9 mouse cellular contexts compared by ENCODE assay signal in genomic region chr9:106386181-106386864, GRCm38 (mm10). TPM values are rescaled to one million over a fixed set of nuclear protein-coding genes. Genes with fewer than 3 reads are reported as not detected.
DNase-seq lines count a peak whose midpoint lies in the region; ATAC-seq and TF ChIP-seq lines count a peak whose summit lies in the region.
"Had no signal": no experiment of that assay in that cellular context is flagged by ENCODE, and none has a peak within 500 bp of the region (broad histone marks: within the 10 kb centered on the region; RNA-seq: fewer than 3 reads in every experiment).

No protein-coding gene starts in this region.

- H3K27me3 ChIP-seq in heart, postnatal 0 days (ENCODE audit: control insufficient read depth, insufficient read depth, low read length) = no peaks in the 10 kb centered on the region
- H3K27me3 ChIP-seq: kidney, embryonic 15.5 days had no signal

- H3K9ac ChIP-seq in heart, postnatal 0 days (replicated peaks; ENCODE audit: low read depth, low read length) = no peak overlapping the region
- H3K9ac ChIP-seq: kidney, embryonic 15.5 days had no signal

- DNase-seq in gastrocnemius, adult 2 months = peak; percentile 88
- DNase-seq in gastrocnemius, postnatal 14 days = no peak
- DNase-seq in spleen, postnatal 36 days (ENCODE audit: low spot score in 2 of 2) = peak; percentile 44 to 46
- DNase-seq in spleen, postnatal 4 days (ENCODE audit: low spot score in 2 of 2) = no peak
- DNase-seq in heart, postnatal 0 days (ENCODE audit: low spot score) = no peak
- no peak for DNase-seq in cerebellum, adult 18-20 months
- DNase-seq in thymus, postnatal 14 days = no peak

- TF ChIP-seq CTCF in gastrocnemius, adult 2 months (IDR thresholded peaks at IDR 0.05) = no peak
- no peak for TF ChIP-seq CTCF in heart, postnatal 0 days (IDR thresholded peaks at IDR 0.05; ENCODE audit: low read depth)

- intact Hi-C loops in gastrocnemius, adult 2 months (cut with DNase I) = loop anchor here (2.0 kb wide), 1 partner anchor 14 kb away; no protein-coding TSS in a partner anchor
- intact Hi-C loops in gastrocnemius, postnatal 14 days (cut with DNase I; ENCODE audit: low total_unique reads) = no loop called here

- peaks cover 14% of the 10 kb centered on the region for H3K4me1 ChIP-seq in heart, postnatal 0 days (ENCODE audit: control insufficient read depth, insufficient read depth)

- no peaks in the 10 kb centered on the region for H3K36me3 ChIP-seq in heart, postnatal 0 days (replicated peaks; ENCODE audit: control insufficient read depth, insufficient read depth, low read length)
- H3K36me3 ChIP-seq: kidney, embryonic 15.5 days had no signal

- TF ChIP-seq EP300 in heart, postnatal 0 days (IDR thresholded peaks at IDR 0.05; ENCODE audit: low read depth) = no peak

- peak overlapping the region; percentile 79 for H3K27ac ChIP-seq in gastrocnemius, adult 2 months
- H3K27ac ChIP-seq in heart, postnatal 0 days (ENCODE audit: low read depth) = no peak overlapping the region
- H3K27ac ChIP-seq: kidney, embryonic 15.5 days had no signal

- ATAC-seq in heart, postnatal 0 days (ENCODE audit: insufficient read depth, low read depth) = 0 out of 2 replicates have a peak, but pooled peaks have one; percentile 8
- no peak for ATAC-seq in megakaryocyte-erythroid progenitor cell, adult 5-6 weeks (replicated peaks; ENCODE audit: low FRiP score, low TSS enrichment, poor library complexity, severe bottlenecking)

- no peak overlapping the region for H3K4me2 ChIP-seq in heart, postnatal 0 days (ENCODE audit: low read depth, low read length)
- H3K4me2 ChIP-seq: kidney, embryonic 15.5 days had no signal

- WGBS in heart, postnatal 0 days = 65% methylated on average over 12 of the region's 12 CpGs

- no peak overlapping the region for H3K4me3 ChIP-seq in gastrocnemius, adult 2 months
- no peak overlapping the region for H3K4me3 ChIP-seq in heart, postnatal 0 days (ENCODE audit: low read depth, low read length)
- H3K4me3 ChIP-seq: kidney, embryonic 15.5 days had no signal

- H3K9me3 ChIP-seq in heart, postnatal 0 days (replicated peaks; ENCODE audit: control insufficient read depth, low read length) = 0 out of 2 replicates have a peak, but pooled peaks cover 7% of the 10 kb centered on the region
- H3K9me3 ChIP-seq: kidney, embryonic 15.5 days had no signal

RNA-seq across cellular contexts. Expression of gene Dusp7, which starts 17.9 kb away (rescaled TPM):
- total RNA-seq in gastrocnemius, adult 2 months (2021) = 10 to 100 TPM; 26.6 to 34.6 TPM
- 10 to 100 TPM; 13.9 to 17.6 TPM for total RNA-seq in gastrocnemius, postnatal 14 days (2021)
- 46.9 and 47.7 TPM in 2 replicates for total RNA-seq in heart, postnatal 0 days (2014; rRNA removed; ENCODE audit: low replicate concordance)
- polyA plus RNA-seq in heart, postnatal 0 days (2015; fragmentation: Nextera tagmentation; extraction: Ambion mirVana) = 9.1 and 10.3 TPM in 2 replicates
- 19.0 and 22.9 TPM in 2 replicates for total RNA-seq in megakaryocyte-erythroid progenitor cell, adult 5-6 weeks (2014; fragmentation: Nextera tagmentation)
- total RNA-seq in megakaryocyte-erythroid progenitor cell, adult 5-6 weeks (2017) = 3.2 and 7.2 TPM in 2 replicates

RNA-seq across cellular contexts. Expression of gene Rpl29, which starts 42.9 kb away (rescaled TPM):
- 100 to 1,000 TPM; 253 to 301 TPM for total RNA-seq in gastrocnemius, adult 2 months (2021)
- total RNA-seq in gastrocnemius, postnatal 14 days (2021) = 100 to 1,000 TPM; 350 to 424 TPM
- 783 and 913 TPM in 2 replicates for total RNA-seq in heart, postnatal 0 days (2014; rRNA removed; ENCODE audit: low replicate concordance)
- polyA plus RNA-seq in heart, postnatal 0 days (2015; fragmentation: Nextera tagmentation; extraction: Ambion mirVana) = 504 and 531 TPM in 2 replicates
- total RNA-seq in megakaryocyte-erythroid progenitor cell, adult 5-6 weeks (2014; fragmentation: Nextera tagmentation) = 3,119 and 3,478 TPM in 2 replicates
- 1,796 and 2,125 TPM in 2 replicates for total RNA-seq in megakaryocyte-erythroid progenitor cell, adult 5-6 weeks (2017)

RNA-seq across cellular contexts. Expression of gene Acy1, which starts 51.8 kb away (rescaled TPM):
- total RNA-seq in gastrocnemius, adult 2 months (2021) = 10 to 100 TPM in 1 of 2 experiments, 1 to 10 TPM in 1; 8.2 to 14.9 TPM
- total RNA-seq in gastrocnemius, postnatal 14 days (2021) = 10 to 100 TPM in 1 of 2 experiments, 1 to 10 TPM in 1; 8.4 to 10.9 TPM
- total RNA-seq in heart, postnatal 0 days (2014; rRNA removed; ENCODE audit: low replicate concordance) = 38.5 and 45.3 TPM in 2 replicates
- 19.0 and 20.1 TPM in 2 replicates for polyA plus RNA-seq in heart, postnatal 0 days (2015; fragmentation: Nextera tagmentation; extraction: Ambion mirVana)
- total RNA-seq in megakaryocyte-erythroid progenitor cell, adult 5-6 weeks (2014; fragmentation: Nextera tagmentation) = 17.3 and 22.0 TPM in 2 replicates
- total RNA-seq in megakaryocyte-erythroid progenitor cell, adult 5-6 weeks (2017) = 20.9 and 22.4 TPM in 2 replicates

Comparison
In these comparisons a context has a peak if more than half of its experiments do, and no peak if none do; other contexts are left out.
1. DNase-seq: peak in gastrocnemius, adult 2 months (single experiment) and spleen, postnatal 36 days (2 of 2); none in gastrocnemius, postnatal 14 days (single experiment), spleen, postnatal 4 days (0 of 2), heart, postnatal 0 days (single experiment), cerebellum, adult 18-20 months (0 of 2) and thymus, postnatal 14 days (single experiment).